ENCODE assay signal across 8 mouse cellular contexts in the genomic region with DNA sequence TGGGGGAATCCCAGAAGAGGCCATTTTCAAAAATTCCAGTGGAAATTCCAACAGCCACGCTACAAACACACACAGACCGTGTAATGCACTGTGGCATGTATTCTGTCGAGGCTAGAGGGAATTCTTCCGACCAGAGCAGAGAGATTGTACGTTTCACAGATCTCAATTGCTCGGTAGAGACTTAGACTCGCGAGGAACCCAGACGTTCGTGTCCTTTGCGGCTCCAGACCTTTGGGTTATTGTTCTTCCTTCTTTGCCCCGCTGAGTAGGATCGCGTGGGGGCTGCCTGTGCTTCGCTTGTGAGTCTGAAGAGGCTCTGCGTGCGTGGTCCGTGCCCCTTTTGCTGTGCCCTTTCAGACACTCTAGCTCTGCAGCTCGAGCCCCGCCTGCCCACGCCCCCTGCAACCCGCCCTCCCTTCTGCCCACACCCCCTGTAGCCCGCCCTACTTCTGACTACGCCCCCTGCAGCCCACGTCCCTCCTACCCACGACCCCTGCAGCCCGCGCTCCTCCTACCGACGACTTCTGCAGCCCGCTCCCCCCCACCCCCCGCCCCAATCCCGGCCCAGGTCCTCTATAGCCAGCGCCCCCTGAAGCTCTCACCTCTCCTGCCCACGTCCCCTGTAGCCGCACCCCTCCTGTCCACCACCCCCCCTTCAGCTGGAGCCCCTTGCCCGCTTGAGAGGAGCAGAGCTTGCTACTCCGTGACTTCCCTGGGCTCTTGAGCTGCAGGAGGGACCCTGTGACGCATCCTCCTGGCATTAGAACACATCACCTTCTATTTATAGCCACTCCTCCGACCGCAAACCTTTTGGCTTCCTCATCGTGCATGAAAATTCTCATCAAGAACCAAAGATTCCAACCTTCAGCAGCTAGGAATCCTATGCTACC. TPM values are rescaled to one million over a fixed set of nuclear protein-coding genes. Genes with fewer than 3 reads are reported as not detected.
DNase-seq lines count a peak whose midpoint lies in the region; ATAC-seq lines count a peak whose summit lies in the region.

No protein-coding gene starts in this region.

- peak; percentile 44 for DNase-seq in layer of hippocampus, adult 11-12 months (ENCODE audit: low spot score)
- no peak for DNase-seq in layer of hippocampus, adult 9-10 months (ENCODE audit: low spot score)
- DNase-seq in cerebellum, postnatal 36 days = peak; percentile 69 to 72
- DNase-seq in gastrocnemius, postnatal 25 days = peak; percentile 50
- peak; percentile 79 for DNase-seq in limb, embryonic 11.5 days (ENCODE audit: low spot score)
- DNase-seq in midbrain, embryonic 11.5 days (ENCODE audit: low spot score, missing footprints) = peak; percentile 96
- DNase-seq in skeletal muscle tissue, adult 2 months (ENCODE audit: low read depth, low spot score) = peak; percentile 69

- peak overlapping the region; percentile 63 for H3K9ac ChIP-seq in limb, embryonic 11.5 days (ENCODE audit: low read length)
- peak overlapping the region; percentile 79 for H3K9ac ChIP-seq in midbrain, embryonic 11.5 days (ENCODE audit: low read length)

- H3K4me2 ChIP-seq in limb, embryonic 11.5 days (ENCODE audit: low read depth, severe bottlenecking) = peak overlapping the region; percentile 65
- peak overlapping the region; percentile 89 for H3K4me2 ChIP-seq in midbrain, embryonic 11.5 days

- H3K4me1 ChIP-seq in limb, embryonic 11.5 days (ENCODE audit: control insufficient read depth, insufficient read depth, low read length) = no peaks in the 10 kb centered on the region
- 0 out of 2 replicates have a peak, but pooled peaks cover 2% of the 10 kb centered on the region for H3K4me1 ChIP-seq in midbrain, embryonic 11.5 days (ENCODE audit: control insufficient read depth, insufficient read depth, low read length)

- no peaks in the 10 kb centered on the region for H3K27me3 ChIP-seq in limb, embryonic 11.5 days (ENCODE audit: control insufficient read depth, insufficient read depth, low read length)
- H3K27me3 ChIP-seq in midbrain, embryonic 11.5 days (ENCODE audit: control insufficient read depth, insufficient read depth, low read length) = no peaks in the 10 kb centered on the region

- under 1% methylated on average over 37 of the region's 42 CpGs for WGBS in limb, embryonic 11.5 days
- under 1% methylated on average over 40 of the region's 42 CpGs for WGBS in midbrain, embryonic 11.5 days

- H3K27ac ChIP-seq in limb, embryonic 11.5 days (replicated peaks; ENCODE audit: low read depth, low read length) = no peak overlapping the region
- H3K27ac ChIP-seq in midbrain, embryonic 11.5 days (ENCODE audit: low read depth, low read length) = no peak overlapping the region

- H3K9me3 ChIP-seq in limb, embryonic 11.5 days (ENCODE audit: control insufficient read depth, low read length) = no peaks in the 10 kb centered on the region
- H3K9me3 ChIP-seq in midbrain, embryonic 11.5 days (ENCODE audit: control insufficient read depth, low read length) = no peaks in the 10 kb centered on the region

- peak; percentile 88 for ATAC-seq in inflammation-experienced regulatory T-cells, adult 6 months
- peak; percentile 93 for ATAC-seq in limb, embryonic 11.5 days (ENCODE audit: insufficient number of reproducible peaks, low FRiP score, low TSS enrichment, low read depth)
- ATAC-seq in midbrain, embryonic 11.5 days (ENCODE audit: low FRiP score) = peak; percentile 91

- H3K4me3 ChIP-seq in limb, embryonic 11.5 days (ENCODE audit: low read depth, low read length) = peak overlapping the region; percentile 34
- H3K4me3 ChIP-seq in midbrain, embryonic 11.5 days (ENCODE audit: low read depth, low read length) = peak overlapping the region; percentile 48

- H3K36me3 ChIP-seq in limb, embryonic 11.5 days (ENCODE audit: control insufficient read depth, insufficient read depth, low read length) = no peaks in the 10 kb centered on the region
- no peaks in the 10 kb centered on the region for H3K36me3 ChIP-seq in midbrain, embryonic 11.5 days (ENCODE audit: control insufficient read depth, insufficient read depth, low read length)

RNA-seq across cellular contexts. Expression of a gene that starts 10.8 kb away (rescaled TPM):
- 1 to 10 TPM; 8.4 to 9.2 TPM for total RNA-seq in gastrocnemius, postnatal 25 days (2021)
- 10 to 100 TPM in 2 of 3 experiments, 1 to 10 TPM in 1; 9.5 to 17.8 (median 16.8) TPM for polyA plus RNA-seq in inflammation-experienced regulatory T-cells, adult 6 months (2017; shearing (Covaris generic))
- polyA plus RNA-seq in limb, embryonic 11.5 days (2014; fragmentation: Nextera tagmentation; extraction: Ambion mirVana) = 23.6 and 25.8 TPM in 2 replicates
- polyA plus RNA-seq in midbrain, embryonic 11.5 days (2014; fragmentation: Nextera tagmentation; extraction: Ambion mirVana) = 19.3 and 19.4 TPM in 2 replicates
